Mouse (Mus musculus) urinary bladder, adult 2 months (tissue): ENCODE data around the gene 1810043G02Rik. TPM values are rescaled to one million over a fixed set of nuclear protein-coding genes. Genes with fewer than 3 reads are reported as not detected.
"Not testable (repeated sequence)": the region's sequence is repeated elsewhere in the genome, so short reads cannot be mapped to it uniquely, and the experiment has no call there.

Experiments
- DNase-seq: peaks from one replicate; pipeline ENCODE4 v3.0.0; 2022; ENCODE audit warnings: low spot score
- polyA plus RNA-seq: library from polyadenylated mRNA; depleted of rRNA; stranded (reverse); fragments of >200 nt; gene quantifications from 2 replicates; pipeline ENCODE4 v1.2.3, GENCODE M21; 2012; rRNA removed

Gene 1810043G02Rik
- polyA plus RNA-seq, result 26.9 and 27.3 TPM in 2 replicates

DNA sequence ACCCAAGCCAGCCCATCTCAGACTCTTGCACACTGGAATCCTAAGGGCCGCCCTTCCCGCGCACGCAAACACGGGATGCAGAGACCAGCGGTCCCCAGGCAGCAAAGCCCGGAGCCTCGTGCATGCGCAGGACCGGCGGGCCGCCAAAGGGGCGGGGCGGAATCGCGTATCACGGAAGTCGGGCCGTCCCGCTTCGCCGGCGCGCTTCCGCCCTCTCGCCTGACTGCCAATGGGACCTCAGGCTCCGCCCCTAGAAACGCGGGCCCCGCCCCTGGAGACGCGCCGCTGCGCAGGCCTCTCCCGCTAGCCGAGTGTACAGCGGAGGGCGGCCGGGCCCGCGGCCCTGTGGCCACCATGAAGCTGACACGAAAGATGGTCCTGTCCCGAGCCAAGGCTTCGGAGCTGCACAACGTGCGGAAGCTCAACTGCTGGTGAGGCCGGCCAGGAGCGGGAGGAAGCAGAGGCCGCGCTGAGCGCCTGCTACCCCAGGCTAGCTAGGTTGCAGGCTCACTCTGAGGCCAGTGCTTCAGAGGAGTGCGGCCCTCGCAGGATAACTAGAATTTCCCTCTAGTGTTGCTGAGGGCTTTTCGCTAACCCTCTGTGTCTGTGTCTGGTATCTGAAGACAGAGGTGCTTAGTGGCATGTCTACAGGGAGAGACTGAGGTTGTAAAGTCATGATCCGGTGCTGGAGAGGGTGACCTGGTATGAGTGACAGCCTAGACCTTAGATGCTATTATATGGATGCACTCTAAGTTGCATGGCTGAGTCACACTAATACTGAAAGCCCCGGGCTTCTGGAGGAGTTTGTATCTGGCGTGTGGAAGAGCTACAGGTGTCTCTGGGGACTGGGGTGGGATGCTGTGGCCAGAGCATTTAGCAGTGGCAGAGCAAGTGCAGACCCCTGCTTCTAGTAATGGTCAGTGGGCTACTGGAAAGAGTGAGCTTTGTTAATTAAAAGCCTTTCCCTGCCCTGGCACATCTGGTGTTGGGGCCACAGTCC is at the start of gene 1810043G02Rik:
Gene 1810043G02Rik, plus strand, starts transcription at position 174 of the 1,000 bp plus-strand sequence.
- peak; percentile 98 for DNase-seq

DNA sequence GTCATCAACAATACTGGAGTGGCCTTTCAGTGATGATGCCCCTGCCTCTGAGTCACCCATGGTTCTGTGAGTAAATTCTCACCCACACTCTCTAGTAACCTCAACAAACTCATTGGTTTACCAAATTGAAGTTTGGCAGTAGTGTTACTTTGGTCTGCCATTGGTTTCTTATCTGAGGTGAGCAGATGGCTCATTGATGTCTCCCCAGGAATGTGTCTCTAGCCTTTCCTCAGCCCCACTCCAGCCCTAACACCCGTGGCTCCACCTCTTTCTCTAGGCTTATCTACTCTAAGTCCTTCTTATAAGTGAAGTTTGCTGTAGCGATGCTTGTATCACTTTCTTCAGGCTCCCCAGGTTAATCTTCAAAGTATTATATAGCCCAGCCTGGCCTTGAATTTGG is 38.6 kb upstream of the 1810043G02Rik start:
- no peak for DNase-seq

DNA sequence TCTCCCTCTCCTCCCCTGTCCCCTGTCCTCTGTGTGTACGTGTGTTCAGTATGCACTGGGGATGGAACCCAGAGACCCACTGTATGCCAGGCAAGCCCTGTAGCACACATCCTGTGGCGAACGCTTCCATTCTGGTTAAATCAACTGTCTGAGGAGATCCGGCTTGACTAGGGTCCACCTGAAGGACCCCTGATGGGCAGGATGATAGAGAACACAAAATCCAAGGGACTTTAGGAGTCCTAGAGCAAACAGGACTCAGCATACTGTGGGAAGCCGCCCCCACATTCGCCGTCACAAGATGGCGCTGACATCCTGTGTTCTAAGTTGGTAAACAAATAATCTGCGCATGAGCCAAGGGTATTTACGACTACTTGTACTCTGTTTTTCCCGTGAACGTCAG is 27.9 kb upstream of the 1810043G02Rik start:
- not testable (repeated sequence) for DNase-seq

DNA sequence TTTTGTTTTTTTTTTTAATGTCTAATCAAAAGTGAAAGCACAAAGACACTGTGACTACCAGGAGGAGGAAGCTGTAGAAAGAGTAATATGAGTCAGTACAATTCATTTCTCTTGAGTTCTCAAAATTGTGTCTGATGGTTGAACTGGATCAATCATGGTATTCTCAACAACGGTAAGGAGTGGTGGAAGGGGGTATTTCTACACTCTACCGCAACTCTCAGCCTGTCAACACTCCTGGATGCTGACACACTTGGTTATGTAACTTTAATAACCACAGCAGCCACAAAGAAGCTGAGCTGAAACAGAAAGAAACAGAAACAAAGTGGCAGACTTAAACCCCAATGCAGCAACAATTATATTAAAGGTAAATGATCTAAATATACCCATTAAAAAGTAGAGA is 15.6 kb upstream of the 1810043G02Rik start:
- DNase-seq, result no peak

DNA sequence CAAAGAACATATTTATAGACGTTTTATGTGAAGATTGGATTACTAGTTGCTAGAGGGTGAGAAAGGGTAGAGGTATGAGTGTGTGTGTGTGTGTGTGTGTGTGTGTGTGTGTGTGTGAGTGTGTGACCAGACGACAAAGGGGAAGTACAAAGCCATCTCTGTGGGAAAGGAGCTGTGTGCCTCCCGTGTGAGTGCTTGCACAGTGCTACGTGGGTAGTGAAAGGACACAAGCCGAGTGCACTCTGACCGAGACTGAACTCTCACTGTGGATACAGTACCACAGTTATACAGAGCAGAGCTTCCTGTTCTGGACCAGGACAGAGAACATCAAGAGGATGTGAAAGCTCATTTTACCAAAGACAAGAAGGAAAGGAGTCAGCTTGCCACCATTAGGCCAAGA is 14.4 kb upstream of the 1810043G02Rik start:
- no peak for DNase-seq

DNA sequence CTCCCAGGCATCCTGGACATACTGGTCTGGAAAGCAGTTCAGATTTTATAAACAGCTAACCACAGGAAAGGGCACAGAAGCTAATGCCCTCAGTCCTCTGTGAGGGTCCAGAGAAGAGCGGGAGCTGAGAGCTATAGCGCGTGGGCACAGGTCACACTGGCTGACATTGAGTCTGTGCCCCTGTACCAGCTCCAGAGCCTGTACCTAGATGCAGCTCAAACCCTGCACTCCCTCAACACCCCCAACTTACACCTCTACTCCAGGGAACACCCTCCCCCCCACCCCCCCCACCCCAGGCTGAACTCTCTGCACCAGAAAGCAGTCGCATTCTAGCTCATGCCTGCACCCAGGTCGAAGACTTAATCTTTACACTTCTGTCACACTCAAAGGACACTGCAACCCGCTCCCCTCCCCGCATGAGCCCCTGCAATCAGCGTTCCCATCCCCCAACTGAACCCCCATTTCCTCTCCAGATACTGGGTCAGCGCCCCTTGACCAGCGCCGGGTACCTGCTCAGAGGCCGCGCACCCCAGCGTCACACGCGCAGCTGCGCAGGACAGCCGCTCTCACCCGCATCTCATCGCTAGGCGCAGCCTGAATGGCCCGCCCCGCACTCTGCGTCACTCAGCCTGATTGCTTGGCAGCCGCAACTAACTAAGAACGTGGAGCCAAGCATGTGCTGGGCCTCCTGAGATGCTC is 8.9 kb upstream of the 1810043G02Rik start:
- no peak for DNase-seq

DNA sequence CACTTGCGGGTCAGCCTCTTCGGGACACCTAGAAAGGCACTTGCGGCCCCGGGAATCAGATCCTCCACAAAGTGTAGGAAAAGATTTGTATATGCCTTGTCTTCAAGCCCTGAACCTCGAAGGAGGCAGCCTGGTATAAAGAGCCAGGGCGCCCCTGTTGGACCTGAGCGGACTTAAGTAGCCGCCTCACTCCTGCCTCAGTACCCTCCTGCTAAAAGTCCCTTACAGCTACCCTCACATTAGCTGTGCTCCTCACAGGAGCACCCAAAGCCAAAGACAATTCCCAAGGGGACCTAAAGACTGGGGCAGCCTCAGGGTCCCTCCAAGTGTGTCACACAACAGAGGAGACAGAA is 8.4 kb upstream of the 1810043G02Rik start:
- DNase-seq, result no peak

DNA sequence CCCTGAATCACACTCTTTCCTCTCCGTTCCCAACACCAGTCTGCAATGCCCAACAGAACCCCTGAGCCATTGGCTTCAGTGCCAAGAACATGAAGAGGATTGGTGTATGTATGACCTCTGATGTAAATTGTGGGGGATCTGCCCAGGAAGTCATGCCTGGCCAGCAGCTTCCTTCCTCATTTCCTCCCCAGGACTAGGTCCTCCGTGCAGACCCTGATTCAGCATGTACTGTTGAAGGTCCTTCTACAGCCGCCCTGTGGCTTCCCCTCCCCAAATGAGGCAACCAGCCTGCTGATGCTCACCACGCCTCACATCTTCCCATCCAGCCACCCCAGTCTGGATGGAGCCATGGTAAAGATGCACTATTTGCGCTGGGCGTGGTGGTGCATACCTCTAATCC is 7.8 kb upstream of the 1810043G02Rik start, which contains the start of gene Trpm2:
Gene Trpm2, minus strand, starts transcription at position 83 of the 400 bp plus-strand sequence.
- no peak for DNase-seq

DNA sequence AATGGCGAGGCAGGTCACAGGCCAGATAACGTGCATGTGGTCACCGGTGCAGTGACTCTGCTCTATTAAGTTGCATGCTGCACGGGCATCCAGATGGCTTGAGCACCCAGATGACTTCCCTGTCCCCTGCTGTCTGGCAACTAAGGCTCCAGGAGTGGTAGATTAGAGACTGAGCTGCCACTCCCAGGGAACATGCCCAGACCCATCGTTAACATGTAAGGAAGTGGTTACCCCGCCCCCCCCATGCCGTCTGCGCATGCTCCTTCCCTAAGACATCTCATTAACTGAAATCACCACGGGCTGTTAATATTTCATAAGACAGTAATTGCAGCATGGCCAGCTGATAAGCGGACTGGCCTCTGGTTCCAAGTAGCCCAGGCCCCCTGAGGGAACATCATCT is 7.1 kb upstream of the 1810043G02Rik start:
- DNase-seq, result no peak

DNA sequence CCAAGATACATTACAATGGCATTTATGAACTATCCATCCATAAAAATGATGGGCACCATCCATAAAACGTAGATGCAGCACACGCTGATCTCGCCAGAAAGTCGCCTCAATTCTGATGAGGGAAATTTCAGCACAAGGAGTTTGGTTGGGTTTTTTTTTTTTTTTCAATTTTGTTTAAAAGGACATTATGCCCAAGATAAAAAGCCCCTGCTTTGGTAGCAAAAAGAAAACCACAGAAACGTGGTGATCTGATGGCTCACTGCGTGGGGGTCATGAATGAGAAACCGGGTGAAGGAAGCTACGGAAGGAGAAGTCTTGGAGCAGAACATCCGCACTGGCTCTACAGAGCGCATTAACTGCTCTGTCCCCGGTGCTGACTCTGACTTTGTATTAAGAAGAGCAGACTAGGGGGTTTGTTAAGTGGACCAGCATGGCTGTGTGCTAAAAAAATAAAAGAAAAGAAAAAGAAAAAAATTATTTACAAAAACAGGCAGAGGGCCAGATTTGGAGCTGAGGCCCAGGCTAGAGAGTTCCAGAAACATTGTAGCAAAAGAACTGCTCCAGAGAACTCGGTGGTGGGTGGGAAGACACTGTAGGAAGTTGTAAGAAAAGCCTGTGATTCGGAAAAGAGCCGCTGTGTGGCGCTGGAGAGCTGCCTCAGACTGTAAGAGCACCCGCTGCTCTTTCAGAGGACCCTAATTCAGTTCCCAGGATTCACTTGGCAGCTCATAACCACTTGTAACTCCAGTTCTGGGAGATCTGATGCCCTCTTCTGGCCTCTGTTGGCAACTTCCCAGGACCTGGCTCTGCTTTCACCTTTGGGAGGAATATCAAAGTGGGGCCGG is 6.4 kb upstream of the 1810043G02Rik start:
- no peak for DNase-seq

DNA sequence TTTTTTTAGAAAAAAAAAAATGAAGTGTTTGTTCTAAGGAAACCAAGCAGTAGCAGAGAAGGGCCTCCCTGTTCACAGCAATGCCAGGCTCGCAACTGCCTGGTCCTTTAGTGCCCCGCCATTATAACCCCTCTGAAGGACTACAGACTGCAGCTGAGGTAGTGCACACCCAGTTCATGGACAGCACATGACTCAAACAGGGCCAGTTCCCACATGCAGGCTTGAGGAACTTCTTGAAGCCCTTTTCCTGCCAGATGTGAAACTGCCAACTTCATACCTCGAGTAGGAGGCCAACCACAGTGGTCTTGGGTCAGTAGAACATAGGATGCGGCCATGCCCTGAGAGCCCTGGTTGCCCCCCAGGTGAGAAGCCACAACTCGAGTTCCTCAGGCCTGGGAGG is 4.0 kb upstream of the 1810043G02Rik start:
- DNase-seq, result no peak

DNA sequence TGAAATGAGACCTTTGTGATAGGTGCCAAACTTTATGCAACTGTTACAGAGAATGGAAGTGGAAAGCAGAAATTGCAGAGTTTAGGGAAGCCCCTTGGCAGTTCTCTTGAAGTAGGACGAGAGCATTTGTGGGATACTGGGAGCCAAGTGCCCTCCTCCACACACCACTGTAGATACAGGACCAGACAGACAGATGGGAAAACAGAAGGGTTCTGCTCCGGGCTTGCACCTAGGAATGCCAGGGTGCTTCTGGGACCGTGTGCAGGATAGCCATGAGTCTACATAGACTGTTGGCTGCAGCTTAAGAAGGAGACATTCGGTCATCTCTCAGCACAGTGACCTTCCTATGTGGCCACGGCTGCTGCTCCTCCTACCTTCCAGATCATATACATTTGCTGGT is 3.5 kb upstream of the 1810043G02Rik start:
- no peak for DNase-seq

DNA sequence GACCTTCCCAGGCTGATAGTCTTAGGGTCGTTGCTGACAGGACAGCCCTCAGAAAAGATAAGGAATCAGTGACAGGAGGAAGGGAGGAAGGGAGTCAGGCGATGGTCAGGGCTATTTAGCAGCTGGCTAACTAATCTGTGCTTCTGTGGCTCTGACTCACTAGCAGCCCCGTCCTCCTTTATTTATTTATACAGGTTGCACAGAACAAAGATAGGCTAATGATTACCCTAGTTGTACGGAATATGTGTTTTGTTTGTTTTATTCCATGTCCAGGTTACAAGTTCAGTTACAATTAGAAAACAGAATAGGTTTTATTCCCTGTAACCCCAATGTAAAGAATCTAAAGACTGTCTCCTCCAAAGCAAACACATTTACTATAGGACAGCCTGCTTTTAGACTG is 2.7 kb upstream of the 1810043G02Rik start:
- DNase-seq, result no peak

DNA sequence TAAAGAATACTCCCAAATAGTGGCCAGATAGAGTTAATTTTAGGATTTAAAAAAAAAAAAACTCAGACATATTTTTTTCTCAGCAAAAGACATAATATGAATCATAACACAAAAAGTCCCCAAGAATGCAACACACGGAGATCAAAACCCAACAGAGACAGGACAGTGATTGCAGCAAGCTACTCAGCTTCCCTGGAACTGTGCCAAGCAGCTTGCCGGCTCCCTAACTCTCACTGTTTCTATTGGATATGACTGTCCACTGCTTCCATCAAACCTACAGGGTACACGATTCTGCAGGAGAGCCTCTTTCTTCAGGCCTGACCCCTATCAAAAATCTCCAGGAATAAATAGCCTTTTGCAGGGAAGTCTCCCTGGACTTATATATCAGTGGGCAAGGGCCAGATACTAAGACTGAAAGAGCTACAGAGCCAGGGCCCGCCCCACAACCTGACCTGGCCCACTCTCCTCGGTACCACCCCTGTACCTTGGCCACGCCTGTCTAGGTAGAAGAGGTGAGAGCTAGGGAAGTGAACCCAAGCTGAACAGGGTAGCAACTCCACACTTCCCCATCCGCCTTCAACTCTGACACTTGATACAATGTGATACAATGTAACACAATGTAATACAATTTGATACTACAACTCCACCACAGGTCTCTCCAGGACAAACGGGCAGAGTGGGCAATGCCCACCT is 1.7 kb upstream of the 1810043G02Rik start:
- DNase-seq, result no peak

DNA sequence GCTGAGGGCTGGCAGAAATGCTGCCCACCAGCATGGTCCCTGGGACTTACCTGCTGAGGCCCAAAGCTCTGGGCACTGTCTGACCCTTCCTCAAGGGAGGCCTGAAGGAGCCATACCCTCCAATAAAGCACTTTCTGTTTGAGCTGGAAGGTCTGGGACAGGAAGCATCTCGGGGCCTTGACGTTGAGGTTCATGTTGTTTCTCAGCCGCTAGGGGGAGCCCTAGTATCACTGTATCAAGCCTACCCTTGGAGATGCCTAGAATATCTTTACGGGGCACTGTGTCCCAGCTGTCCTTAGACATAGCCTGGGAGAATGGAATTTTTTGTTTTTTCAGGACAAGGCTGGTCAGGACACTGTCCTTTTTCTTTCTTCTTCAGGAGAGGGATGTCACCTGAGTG is 6.3 kb downstream of the 1810043G02Rik start:
- no peak for DNase-seq

DNA sequence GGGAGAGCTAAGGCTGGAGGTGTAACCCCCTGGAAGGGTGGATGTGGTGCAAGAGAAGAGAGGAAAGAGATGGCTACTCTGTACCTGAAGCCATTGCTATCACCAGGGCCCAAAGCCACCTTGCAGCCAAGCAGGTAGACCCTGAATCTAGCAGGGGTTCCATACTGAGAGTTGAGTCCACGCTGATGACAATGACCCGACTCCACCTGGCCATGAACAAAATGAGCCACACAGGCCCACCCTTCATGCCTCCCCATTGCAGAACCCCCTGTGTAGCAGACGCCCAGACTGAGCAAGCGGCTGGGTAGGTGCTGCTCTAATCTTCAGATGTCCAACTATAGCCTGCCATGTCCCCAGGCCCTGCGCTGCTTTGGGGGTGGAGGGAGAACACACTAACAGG is 7.5 kb downstream of the 1810043G02Rik start:
- no peak for DNase-seq

DNA sequence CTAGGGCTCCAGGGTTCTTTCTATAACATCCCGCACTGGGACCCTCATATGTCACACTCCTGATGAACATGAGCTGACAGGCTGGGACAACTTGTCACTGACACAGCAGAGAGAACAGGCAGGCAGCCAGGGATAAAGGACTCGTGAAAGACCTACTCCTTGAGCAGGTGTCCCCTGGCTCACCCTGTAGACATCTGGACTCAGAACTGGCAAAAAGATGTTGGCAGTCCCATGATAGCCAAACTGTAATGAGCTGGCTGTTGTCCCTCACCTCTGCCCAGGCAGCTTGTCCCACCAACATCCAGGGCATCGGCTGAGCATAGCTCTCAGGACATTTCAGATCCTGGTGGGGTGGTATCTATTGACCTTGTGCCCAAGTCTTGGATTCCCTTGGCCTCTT is 17.3 kb downstream of the 1810043G02Rik start:
- no peak for DNase-seq

DNA sequence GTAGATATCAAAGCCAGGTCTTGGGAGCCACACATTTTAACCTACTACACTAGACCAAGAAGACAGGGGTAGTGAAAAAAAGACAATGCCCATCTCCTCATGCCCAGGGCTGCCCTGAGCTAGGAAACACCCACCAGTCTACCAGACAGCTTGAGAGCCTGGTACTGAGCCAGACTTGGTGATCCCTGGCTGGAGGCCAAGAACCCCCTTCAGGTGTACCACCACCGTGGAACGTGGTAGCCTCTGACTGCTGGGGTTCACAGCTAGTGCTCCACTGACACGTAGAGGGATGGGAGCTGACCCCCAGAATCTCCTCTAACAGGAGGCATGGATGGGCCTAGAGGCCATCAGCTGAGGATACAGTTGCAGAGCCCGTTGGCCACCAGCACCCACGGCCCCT is 21.9 kb downstream of the 1810043G02Rik start:
- DNase-seq, result no peak

DNA sequence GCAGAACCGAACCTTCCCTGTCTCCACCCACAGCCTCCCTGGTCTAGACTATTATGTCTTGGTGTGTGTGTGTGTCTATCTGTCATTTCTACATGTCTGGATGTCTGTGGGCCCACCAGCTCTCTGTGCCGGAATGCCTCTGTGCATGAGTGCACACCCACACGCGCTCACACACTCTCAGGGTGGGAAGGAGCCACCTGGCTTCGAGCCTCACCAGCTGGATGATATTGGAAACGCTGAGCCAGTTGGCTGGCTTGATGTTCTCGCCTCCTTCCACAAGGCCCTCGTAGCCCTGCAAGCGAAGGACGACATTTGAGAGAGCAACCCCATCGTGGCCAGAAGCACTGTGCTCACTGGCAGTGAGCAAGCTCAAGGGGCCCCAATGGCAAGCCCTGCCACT is 23.5 kb downstream of the 1810043G02Rik start:
- no peak for DNase-seq

DNA sequence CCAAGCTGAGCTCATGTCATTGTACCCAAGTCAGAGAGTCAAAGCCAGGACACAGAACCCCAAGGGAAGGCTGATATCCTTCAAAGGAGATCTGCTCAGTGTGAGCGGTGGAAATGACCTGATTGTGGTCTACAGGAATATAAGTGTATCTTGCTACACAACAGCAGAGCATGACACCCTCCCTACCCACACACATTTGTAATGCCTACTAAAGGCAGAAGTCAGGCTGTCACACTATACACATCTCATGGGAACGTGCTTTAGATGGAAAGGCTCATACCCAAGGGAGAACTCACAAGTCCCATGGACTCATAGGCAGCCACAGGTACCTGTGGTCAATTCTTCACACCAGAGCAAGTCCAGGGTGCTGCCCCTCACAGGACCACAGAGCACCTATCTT is 24.0 kb downstream of the 1810043G02Rik start:
- no peak for DNase-seq

DNA sequence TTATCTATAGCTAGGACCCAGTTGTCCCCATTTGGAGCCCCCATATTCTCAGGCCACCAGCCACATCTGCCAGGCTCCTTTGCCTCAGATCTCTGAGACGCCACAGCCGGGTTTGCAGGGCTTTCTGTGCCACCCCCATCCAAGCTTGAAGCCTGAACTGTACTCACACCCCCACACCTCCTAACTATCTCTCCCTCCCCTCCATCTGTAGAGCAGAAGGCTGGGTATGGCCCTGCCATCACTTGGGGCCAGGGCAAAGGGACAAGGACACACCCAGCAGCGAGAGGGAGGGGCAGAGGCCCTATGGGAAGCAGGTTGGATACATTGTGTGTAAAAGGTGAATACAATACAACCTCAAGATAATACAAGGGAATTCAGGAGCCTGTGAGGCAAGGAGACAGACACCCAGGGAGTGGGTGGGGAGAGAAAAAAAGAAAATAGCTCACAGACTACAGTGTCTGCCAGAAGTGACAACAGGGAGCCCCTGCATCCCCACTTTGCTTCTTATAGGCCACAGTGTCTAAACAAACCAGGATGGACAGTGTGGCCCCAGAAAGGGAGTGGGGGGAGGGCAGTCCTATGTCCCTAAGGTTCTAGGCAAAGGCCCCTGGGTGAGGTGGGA is 26.3 kb downstream of the 1810043G02Rik start:
- DNase-seq, result no peak
